ENCODE assay signal across 13 mouse cellular contexts in the genomic region with DNA sequence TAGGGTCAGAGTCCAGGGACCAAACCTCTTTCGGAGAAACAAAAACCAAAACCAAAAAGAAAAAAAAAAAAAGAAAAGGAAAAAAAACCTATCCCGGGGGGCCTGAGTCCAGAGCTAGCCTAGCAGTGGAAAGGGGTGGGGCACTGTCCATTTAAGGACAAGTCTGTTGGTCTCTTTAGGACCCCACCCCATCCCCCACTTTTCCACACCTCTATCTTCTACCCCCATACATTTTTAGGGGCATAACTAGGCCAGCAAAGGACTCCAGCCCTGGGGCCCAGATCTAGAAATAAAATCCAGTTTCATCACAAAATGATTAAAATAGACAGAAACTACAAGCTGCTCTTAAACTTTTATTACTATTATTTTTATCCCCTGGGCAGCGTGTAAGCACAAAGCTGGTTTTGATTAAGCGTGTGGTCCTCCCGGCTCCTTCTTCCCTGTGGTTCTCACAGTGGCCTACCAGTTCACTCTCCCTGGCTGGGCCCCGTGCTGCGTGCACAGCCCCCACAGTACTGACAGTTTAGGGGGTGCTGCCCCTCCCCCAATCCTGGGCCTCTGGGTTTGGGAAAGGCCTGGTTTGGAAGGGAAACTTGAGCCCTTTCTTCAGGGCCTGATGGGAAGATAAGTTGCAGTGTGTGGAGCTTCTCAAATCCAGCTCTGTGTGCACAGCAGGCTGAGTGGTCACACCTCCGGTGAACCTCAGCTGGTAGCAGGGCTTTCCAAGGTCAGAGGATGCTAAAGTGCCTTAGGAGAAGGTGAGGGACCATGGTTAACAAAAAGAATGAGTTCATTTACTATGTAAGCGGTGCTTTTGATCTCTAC.
DNase-seq lines count a peak whose midpoint lies in the region; ATAC-seq and TF ChIP-seq lines count a peak whose summit lies in the region.
"Had no signal": no experiment of that assay in that cellular context is flagged by ENCODE, and none has a peak within 500 bp of the region (broad histone marks: within the 10 kb centered on the region; RNA-seq: fewer than 3 reads in every experiment).

No protein-coding gene starts in this region.

- TF ChIP-seq EP300 in stomach, postnatal 0 days (optimal IDR thresholded peaks at IDR 0.05) = no peak

- no peak for ATAC-seq in heart, embryonic 16.5 days (replicated peaks; ENCODE audit: extremely low read depth, insufficient read depth, low FRiP score)
- no peak for ATAC-seq in midbrain, embryonic 12.5 days (ENCODE audit: low FRiP score, low read depth)
- ATAC-seq in midbrain, postnatal 0 days (ENCODE audit: low FRiP score) = no peak
- 0 out of 2 replicates have a peak, but pooled peaks have one; percentile 10 for ATAC-seq in intestine, embryonic 16.5 days
- no peak for ATAC-seq in stomach, postnatal 0 days (ENCODE audit: low FRiP score, low TSS enrichment)

- H3K4me3 ChIP-seq in heart, embryonic 16.5 days (ENCODE audit: low read length) = no peak overlapping the region
- H3K4me3 ChIP-seq in midbrain, embryonic 12.5 days = no peak overlapping the region
- H3K4me3 ChIP-seq in midbrain, postnatal 0 days (ENCODE audit: low read depth, low read length) = no peak overlapping the region
- H3K4me3 ChIP-seq in intestine, embryonic 16.5 days (ENCODE audit: low read length) = no peak overlapping the region
- H3K4me3 ChIP-seq in stomach, postnatal 0 days (ENCODE audit: low read depth, low read length) = no peak overlapping the region

- TF ChIP-seq CTCF in midbrain, postnatal 0 days (IDR thresholded peaks at IDR 0.05) = no peak
- no peak for TF ChIP-seq CTCF in stomach, postnatal 0 days (IDR thresholded peaks at IDR 0.05; ENCODE audit: low read depth)

- WGBS in heart, embryonic 16.5 days = 67% methylated on average over 9 of the region's 9 CpGs
- 55% methylated on average over 9 of the region's 9 CpGs for WGBS in midbrain, embryonic 12.5 days
- WGBS in midbrain, postnatal 0 days = 51% methylated on average over 9 of the region's 9 CpGs
- 38% methylated on average over 9 of the region's 9 CpGs for WGBS in intestine, embryonic 16.5 days
- WGBS in stomach, postnatal 0 days = 47% methylated on average over 9 of the region's 9 CpGs

- H3K9me3 ChIP-seq in heart, embryonic 16.5 days (replicated peaks; ENCODE audit: control insufficient read depth, low read length) = no peaks in the 10 kb centered on the region
- H3K9me3 ChIP-seq in midbrain, embryonic 12.5 days = no peaks in the 10 kb centered on the region
- no peaks in the 10 kb centered on the region for H3K9me3 ChIP-seq in midbrain, postnatal 0 days (ENCODE audit: low read length)
- no peaks in the 10 kb centered on the region for H3K9me3 ChIP-seq in intestine, embryonic 16.5 days (ENCODE audit: control insufficient read depth, low read length)
- no peaks in the 10 kb centered on the region for H3K9me3 ChIP-seq in stomach, postnatal 0 days (ENCODE audit: control insufficient read depth, low read length)

- H3K9ac ChIP-seq in heart, embryonic 16.5 days (ENCODE audit: low read length) = 0 out of 2 replicates have a peak overlapping the region, but pooled peaks have one; percentile 48
- H3K9ac ChIP-seq in midbrain, embryonic 12.5 days (replicated peaks) = 0 out of 2 replicates have a peak overlapping the region, but pooled peaks have one; percentile 25
- H3K9ac ChIP-seq in midbrain, postnatal 0 days (replicated peaks; ENCODE audit: low read length, poor library complexity, severe bottlenecking) = no peak overlapping the region
- peak overlapping the region; percentile 46 for H3K9ac ChIP-seq in intestine, embryonic 16.5 days (ENCODE audit: low read depth, low read length)
- H3K9ac ChIP-seq in stomach, postnatal 0 days (ENCODE audit: low read length) = peak overlapping the region; percentile 38; the same call in 1 of the 2 replicates

- peaks cover 34% of the 10 kb centered on the region for H3K4me1 ChIP-seq in heart, embryonic 16.5 days (ENCODE audit: control insufficient read depth, insufficient read depth, low read length)
- peaks cover 13% of the 10 kb centered on the region for H3K4me1 ChIP-seq in midbrain, embryonic 12.5 days
- no peaks in the 10 kb centered on the region for H3K4me1 ChIP-seq in midbrain, postnatal 0 days (ENCODE audit: insufficient read depth, low read length)
- peaks cover 72% of the 10 kb centered on the region for H3K4me1 ChIP-seq in intestine, embryonic 16.5 days (ENCODE audit: control insufficient read depth, insufficient read depth, low read length)
- peaks cover 10% of the 10 kb centered on the region for H3K4me1 ChIP-seq in stomach, postnatal 0 days (replicated peaks; ENCODE audit: control insufficient read depth, insufficient read depth)

- no peaks in the 10 kb centered on the region for H3K36me3 ChIP-seq in heart, embryonic 16.5 days (ENCODE audit: control insufficient read depth, insufficient read depth)
- no peaks in the 10 kb centered on the region for H3K36me3 ChIP-seq in midbrain, embryonic 12.5 days
- H3K36me3 ChIP-seq in midbrain, postnatal 0 days (ENCODE audit: insufficient read depth, low read length) = no peaks in the 10 kb centered on the region
- H3K36me3 ChIP-seq in intestine, embryonic 16.5 days (ENCODE audit: control insufficient read depth, insufficient read depth, low read length) = no peaks in the 10 kb centered on the region
- H3K36me3 ChIP-seq in stomach, postnatal 0 days (ENCODE audit: control insufficient read depth, insufficient read depth, low read length) = no peaks in the 10 kb centered on the region; the same call in 1 of the 2 replicates

- intact Hi-C loops in heart, postnatal 14 days (cut with DNase I) = no loop called here
- intact Hi-C loops in gastrocnemius, postnatal 36 days (cut with DNase I) = no loop called here

- H3K4me2 ChIP-seq in heart, embryonic 16.5 days (ENCODE audit: low read depth, low read length) = no peak overlapping the region
- no peak overlapping the region for H3K4me2 ChIP-seq in midbrain, embryonic 12.5 days (replicated peaks)
- H3K4me2 ChIP-seq in midbrain, postnatal 0 days (ENCODE audit: low read depth, low read length, poor library complexity, severe bottlenecking) = no peak overlapping the region
- no peak overlapping the region for H3K4me2 ChIP-seq in intestine, embryonic 16.5 days (ENCODE audit: low read depth, low read length)
- H3K4me2 ChIP-seq in stomach, postnatal 0 days (replicated peaks; ENCODE audit: low read depth) = no peak overlapping the region

- no peak for DNase-seq in heart, postnatal 14 days
- DNase-seq in midbrain, postnatal 0 days (ENCODE audit: low spot score) = no peak
- no peak for DNase-seq in stomach, postnatal 0 days (ENCODE audit: low spot score)
- DNase-seq in ovary, adult 18-20 months (ENCODE audit: low spot score) = no peak
- no peak for DNase-seq in gastrocnemius, postnatal 36 days
- DNase-seq: adrenal gland, postnatal 36 days; cerebellum, postnatal 25 days; gastrocnemius, postnatal 14 days; retina, postnatal 1 day; thymus, adult 18-20 months had no signal

- H3K27me3 ChIP-seq in heart, embryonic 16.5 days (ENCODE audit: control insufficient read depth, insufficient read depth, low read length) = peaks cover 19% of the 10 kb centered on the region
- no peaks in the 10 kb centered on the region for H3K27me3 ChIP-seq in midbrain, embryonic 12.5 days
- H3K27me3 ChIP-seq in midbrain, postnatal 0 days (ENCODE audit: insufficient read depth, low read length) = no peaks in the 10 kb centered on the region
- H3K27me3 ChIP-seq in intestine, embryonic 16.5 days (replicated peaks; ENCODE audit: control insufficient read depth, insufficient read depth, low read length) = no peaks in the 10 kb centered on the region
- no peaks in the 10 kb centered on the region for H3K27me3 ChIP-seq in stomach, postnatal 0 days (ENCODE audit: control insufficient read depth, insufficient read depth, low read length)

- no peak overlapping the region; the same call in 1 of the 2 replicates for H3K27ac ChIP-seq in heart, embryonic 16.5 days (ENCODE audit: low read length)
- H3K27ac ChIP-seq in midbrain, embryonic 12.5 days (replicated peaks) = no peak overlapping the region
- H3K27ac ChIP-seq in midbrain, postnatal 0 days (ENCODE audit: low read depth, low read length) = no peak overlapping the region
- peak overlapping the region; percentile 87 for H3K27ac ChIP-seq in intestine, embryonic 16.5 days (ENCODE audit: low read length)
- peak overlapping the region; percentile 19; the same call in 1 of the 2 replicates for H3K27ac ChIP-seq in stomach, postnatal 0 days (replicated peaks)

Comparison
In these comparisons a context has a peak if more than half of its experiments do, and no peak if none do; other contexts are left out.
1. H3K27ac ChIP-seq: peak in intestine, embryonic 16.5 days (single experiment) and stomach, postnatal 0 days (single experiment); none in heart, embryonic 16.5 days (single experiment), midbrain, embryonic 12.5 days (single experiment) and midbrain, postnatal 0 days (single experiment).